Mouse (Mus musculus) cerebellum, postnatal 4 days (tissue): ENCODE results near the gene Atp6v0d1.
A peak's percentile ranks its signal among the peaks of the same experiment; 100 is the strongest.

Experiments
- DNase-seq, 2 experiments: peaks; one replicate each; pipeline ENCODE4 v3.0.0; 2022; ENCODE audit warnings: low spot score in 2 of 2, mixed read lengths in 1 of 2

Gene Atp6v0d1

DNA sequence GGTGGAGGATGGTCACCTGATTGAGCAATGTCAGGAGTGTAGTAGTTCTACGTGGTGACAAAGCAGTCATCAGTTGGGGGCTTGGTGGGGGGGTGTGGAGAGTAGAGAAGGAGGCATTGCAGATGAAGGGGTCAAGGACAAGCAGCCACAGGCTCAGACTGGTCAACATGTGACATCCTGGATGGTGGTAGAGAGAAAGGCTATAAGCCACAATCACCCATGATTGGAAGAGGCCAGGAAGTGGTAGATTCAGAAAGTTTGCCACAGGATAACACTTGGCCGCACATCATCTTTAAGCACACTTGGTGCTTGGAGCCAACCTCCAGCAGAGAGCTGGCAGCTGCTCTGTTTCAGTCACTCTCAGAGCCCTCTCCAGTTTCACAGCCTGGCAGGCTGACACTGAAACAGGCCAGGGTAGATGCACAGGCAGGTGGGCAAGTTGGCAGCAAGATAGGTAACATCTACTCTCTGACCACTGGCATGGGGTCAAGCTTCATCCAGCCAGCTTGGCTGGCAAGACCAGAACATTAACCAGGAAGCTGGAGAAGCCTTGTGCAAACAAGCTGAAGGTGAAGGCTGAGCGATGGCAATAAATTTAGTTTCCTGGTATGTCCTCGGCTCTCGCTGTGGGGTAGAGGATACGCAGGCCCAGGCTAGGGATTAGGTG is 28.7 kb downstream of the Atp6v0d1 start:
- DNase-seq, result no peak

DNA sequence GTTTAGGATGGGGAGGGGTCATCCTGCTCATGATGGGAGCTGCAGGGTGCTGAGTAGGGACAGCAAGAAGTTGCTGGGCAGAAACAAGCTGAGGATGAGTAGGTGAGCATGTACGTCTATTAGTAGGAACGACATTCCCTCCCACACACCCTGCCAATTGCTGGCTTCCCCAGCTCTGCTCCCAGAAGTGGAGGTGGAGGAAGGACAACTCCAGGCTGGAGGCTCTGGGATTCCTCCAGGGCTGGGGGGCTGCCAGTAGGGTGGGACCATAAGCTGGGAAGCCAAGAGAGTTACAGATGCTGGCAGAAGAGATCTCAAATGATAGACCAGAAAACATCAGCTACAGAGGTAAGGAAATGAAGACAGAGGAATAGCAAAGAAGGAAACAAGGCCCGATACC is 29.3 kb downstream of the Atp6v0d1 start:
- no peak for DNase-seq

DNA sequence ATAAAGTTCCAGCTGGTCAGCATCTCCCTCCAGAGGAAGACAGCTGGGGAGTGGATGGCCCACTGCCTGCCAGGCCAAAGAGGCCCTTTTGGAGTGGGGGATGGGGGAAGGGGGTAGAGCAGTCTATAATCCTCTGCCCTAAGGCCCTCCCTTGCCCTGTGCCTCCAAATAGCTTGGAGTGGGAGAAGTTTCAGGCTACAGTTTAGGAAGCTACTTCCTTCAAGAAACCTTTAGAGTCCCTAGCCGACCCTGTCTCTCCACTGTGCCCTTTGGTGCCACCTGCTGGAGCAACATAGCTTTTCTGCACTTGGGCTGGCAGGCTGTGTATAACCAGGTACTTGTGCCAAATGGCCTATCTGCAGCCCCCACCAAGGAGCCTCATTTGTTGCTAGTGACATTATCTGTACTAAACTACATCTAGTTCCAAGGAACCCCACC is 31.9 kb downstream of the Atp6v0d1 start:
- peak; percentile 62 to 85 for DNase-seq

- no peak for DNase-seq
These were observed 32.4 kb downstream of the Atp6v0d1 start for GRCm38 (mm10) chr8:105533439-105533838.

- DNase-seq, result no peak
These were observed 34.1 kb downstream of the Atp6v0d1 start for GRCm38 (mm10) chr8:105531774-105532173.

DNA sequence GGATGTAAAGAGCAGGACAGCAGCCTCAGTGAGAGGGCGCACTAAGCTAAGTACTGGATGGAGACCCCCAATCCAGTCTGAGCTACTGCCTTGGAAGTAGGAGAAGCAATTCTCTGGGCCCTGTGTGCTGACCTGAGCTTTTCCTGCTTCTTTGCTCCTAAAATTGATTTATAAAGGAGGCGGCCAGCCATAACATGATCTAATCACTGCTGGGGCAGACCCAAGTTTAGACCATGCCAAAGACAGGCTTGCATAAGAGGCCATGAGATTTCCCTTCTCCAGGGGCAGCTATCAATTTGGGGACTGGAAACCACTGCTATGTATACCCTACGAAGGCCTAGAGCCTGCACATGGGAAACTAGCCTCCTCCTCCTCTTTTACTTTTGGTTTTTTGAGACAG is 36.6 kb downstream of the Atp6v0d1 start:
- DNase-seq, result no peak

DNA sequence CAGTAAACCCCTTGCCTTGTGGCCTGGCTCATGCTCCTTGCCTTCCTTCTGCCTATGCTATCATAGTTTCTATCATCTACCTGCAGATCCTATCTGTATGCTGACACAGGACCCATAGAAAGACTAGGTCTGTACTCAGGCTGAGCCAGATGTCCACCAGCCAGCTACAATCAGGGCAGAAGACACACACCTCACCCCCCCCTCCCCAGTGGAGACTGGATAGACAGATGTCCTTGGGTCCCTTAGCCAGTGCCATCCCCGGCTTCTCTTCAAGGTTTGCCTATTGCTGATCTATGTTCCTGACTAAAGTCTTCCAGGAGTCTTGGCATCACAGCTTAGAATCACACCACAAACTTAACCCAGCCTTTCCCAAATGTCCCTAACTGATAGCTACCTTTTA is 37.6 kb downstream of the Atp6v0d1 start:
- DNase-seq, result no peak

- DNase-seq, result peak in 1 of 2 experiments; percentile 78
These were observed 38.7 kb downstream of the Atp6v0d1 start for GRCm38 (mm10) chr8:105527110-105527509.

- DNase-seq, result no peak
These were observed 43.0 kb downstream of the Atp6v0d1 start for GRCm38 (mm10) chr8:105522890-105523289.

DNA sequence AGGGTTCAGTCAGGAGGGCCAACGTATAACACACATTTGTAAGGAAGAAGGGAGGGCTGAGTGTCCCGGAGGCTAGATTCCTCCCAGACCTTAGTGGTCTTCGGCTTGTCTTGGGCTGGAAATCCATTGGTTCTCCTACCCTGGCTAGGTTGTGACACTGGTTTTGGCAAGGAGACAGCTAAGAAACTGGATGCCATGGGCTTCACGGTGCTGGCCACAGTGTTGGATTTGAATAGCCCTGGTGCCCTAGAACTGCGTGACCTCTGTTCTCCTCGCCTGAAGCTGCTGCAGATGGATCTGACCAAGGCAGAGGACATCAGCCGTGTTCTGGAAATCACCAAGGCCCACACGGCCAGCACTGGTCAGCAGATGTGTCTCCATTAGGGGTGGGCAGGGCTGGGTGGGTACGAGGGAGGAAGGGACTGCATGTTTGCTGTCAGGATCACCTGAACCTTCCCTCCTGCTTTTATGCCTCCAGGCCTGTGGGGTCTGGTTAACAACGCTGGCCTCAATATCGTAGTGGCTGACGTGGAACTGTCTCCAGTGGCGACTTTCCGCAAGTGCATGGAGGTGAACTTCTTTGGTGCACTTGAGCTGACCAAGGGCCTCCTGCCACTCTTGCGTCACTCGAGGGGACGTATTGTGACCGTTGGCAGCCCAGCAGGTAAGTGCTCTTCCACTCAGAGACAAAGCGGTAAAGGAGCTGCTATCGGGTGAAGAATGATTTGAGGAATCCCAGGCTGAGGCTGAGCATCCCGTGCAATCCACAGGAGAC is 43.7 kb downstream of the Atp6v0d1 start:
- DNase-seq, result no peak

- no peak for DNase-seq
These were observed 44.8 kb downstream of the Atp6v0d1 start for GRCm38 (mm10) chr8:105521061-105521460.

DNA sequence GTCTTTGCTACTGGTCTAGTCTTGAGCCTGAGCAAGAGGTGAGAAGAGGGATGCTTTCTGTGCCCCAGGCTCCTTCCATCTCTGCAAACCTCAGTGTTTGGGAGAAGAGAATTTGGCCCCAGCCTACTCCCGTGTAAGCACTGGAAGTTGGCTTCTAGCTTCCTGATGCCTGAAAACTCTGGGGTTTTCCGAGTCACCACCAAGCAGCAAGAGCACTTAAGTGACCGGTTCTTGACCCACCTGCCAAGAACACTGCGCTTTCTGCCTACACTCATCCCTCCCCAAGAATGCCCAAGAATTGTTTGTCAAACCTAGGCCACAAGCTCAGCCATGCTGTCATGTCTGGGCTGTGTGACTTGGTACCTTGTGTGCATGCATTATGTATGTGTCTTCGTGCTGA is 45.3 kb downstream of the Atp6v0d1 start:
- DNase-seq, result no peak

- no peak for DNase-seq
These were observed 46.3 kb downstream of the Atp6v0d1 start for GRCm38 (mm10) chr8:105519591-105519990.

DNA sequence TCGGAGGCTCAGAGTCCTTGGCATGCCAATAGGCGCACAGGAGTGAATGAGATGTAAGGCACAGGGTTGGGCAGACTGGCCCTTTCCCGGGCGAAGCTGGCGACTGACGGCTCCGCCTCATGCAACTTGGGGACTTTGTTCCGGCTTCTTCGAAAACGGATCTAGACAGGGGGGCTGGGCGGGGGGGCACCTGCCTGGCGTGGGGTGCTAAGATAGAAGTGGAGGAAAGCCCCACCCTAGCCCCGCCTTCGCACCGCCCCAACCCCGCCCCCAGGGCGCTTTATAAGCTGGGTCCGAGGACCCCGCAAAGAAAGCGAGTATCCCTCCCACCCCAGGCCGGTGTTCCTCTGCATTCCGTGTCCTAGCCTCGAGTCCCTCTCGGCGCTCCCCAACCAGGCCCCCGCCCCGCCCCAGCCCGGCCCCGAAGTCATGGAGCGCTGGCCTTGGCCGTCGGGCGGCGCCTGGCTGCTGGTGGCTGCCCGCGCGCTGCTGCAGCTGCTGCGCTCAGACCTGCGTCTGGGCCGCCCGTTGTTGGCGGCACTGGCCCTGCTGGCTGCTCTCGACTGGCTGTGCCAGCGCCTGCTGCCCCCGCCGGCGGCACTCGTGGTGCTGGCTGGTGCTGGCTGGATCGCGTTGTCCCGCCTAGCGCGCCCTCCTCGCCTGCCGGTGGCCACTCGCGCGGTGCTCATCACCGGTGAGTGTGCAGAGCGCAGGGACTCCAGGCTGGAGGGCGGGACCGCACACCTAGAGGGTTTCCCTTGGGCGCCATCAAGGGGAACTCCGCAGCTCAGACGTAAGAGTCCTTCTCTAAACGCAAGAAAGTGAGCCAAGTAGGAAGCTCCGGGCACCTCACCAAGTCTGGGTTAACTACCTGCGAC is 47.2 kb downstream of the Atp6v0d1 start, which contains the start of gene Hsd11b2:
Gene Hsd11b2 (plus strand): TSS at position 320 of the 878 bp plus-strand sequence.
- DNase-seq, result peak in 1 of 2 experiments; percentile 62

GRCm38 (mm10) chr8:105517346-105517745 is 48.5 kb downstream of the Atp6v0d1 start:
- DNase-seq, result no peak

- DNase-seq, result peak; percentile 73 to 82
These were observed 49.7 kb downstream of the Atp6v0d1 start for GRCm38 (mm10) chr8:105516018-105516645.

DNA sequence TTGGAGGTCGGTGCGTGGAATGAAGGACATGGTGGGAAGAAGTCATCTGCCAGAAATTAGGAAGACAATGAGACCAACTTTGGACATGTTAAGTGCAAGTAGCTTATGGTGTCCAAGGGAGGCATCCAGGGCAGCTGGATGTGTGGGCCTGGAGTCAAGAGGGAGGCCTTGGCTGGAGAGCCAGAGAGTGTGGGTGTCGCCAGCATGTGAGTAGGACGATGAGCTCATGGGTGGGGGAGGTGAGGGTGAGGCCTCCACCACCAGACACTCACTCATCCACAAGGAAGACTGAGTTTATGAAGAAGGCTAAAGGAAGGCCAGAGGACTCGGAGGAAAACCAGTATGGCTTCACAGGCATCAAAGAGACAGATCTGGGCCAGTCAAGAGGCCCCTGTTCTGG is 51.2 kb downstream of the Atp6v0d1 start:
- no peak for DNase-seq

DNA sequence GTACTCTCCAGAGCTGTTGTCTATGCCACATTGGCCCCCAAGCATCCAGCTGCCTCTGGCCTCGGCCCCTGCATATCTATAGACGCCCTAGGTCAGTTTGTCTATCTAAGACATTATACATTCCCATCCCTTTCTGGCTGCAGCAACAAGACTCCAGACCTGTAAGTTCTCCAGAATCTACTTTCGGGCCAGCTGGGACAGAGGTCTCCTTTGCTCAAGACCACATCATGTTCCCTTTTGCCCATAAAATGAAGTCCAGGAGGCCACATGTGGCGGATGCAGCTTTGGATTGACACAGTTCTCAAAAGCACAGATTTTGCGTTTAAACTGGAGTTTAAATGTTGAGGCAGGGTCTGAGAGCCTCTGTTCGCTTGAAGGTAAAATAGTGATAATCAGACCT is 51.7 kb downstream of the Atp6v0d1 start:
- DNase-seq, result no peak

DNA sequence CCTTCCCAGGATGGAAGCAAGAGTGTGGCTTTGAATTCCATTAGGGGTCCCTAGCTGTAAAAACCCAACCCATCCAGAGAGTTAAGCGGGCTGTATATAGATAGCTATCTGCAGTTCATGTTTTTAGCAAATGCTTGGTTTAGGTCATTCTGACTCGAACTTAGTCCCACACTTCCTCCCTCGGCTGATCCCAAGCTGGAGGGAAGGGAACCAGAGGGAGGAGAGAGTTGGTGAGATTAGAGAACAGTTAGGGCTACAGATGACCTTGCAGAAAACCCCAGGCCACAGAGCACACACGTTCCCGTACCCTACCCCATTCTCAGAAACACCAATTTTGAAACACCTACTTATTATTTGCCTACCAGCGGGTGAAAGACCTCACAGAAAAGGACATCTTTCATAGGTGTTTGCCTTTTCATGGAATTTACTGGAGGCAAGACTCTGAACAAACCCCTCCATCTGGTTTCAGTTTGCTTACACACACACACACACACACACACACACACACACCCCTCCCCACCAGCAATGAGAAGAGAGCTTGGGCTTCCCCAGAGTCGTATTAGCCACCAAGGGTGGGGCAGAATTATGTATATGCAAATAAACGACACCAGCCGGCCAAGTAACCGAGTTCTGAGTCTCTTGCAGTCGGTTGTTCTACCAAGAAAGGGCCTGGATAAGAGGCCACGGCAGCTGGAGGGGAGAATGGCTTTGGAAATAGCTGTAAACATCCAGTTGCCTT is 55.7 kb downstream of the Atp6v0d1 start:
- no peak for DNase-seq

GRCm38 (mm10) chr8:105508758-105509157 is 57.1 kb downstream of the Atp6v0d1 start:
- DNase-seq, result no peak

DNA sequence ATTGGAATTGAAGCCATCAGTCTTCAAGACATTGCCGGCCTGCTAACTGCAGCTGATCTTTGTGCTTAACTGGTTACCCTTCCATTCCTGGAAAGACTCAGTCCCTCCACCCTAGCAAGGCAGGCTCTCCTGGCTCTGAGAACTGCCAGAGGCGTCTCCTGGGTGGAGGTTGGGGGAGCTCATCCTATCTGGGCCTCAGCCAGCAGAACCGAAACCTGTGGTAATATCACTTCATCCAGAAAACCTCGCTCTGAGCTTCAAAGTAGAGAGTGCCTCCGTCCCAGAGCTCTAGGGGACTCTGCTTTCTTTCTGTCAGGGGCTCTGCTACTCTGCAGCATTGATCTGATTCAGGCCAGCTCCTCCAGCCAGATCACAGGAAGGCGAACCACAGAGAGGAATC is 58.9 kb downstream of the Atp6v0d1 start:
- no peak for DNase-seq
